ENCODE assay signal across 15 mouse cellular contexts in genomic region chr9:45795722-45796121, GRCm38 (mm10). TPM values are rescaled to one million over a fixed set of nuclear protein-coding genes. Genes with fewer than 3 reads are reported as not detected.
A peak's percentile ranks its signal among the peaks of the same experiment; 100 is the strongest.
DNase-seq lines count a peak whose midpoint lies in the region; ATAC-seq and TF ChIP-seq lines count a peak whose summit lies in the region.
"Had no signal": no experiment of that assay in that cellular context is flagged by ENCODE, and none has a peak within 500 bp of the region (broad histone marks: within the 10 kb centered on the region; RNA-seq: fewer than 3 reads in every experiment).

No protein-coding gene starts in this region.

- H3K4me1 ChIP-seq in limb, embryonic 15.5 days = peaks cover 23% of the 10 kb centered on the region
- peaks cover 18% of the 10 kb centered on the region for H3K4me1 ChIP-seq in limb, embryonic 10.5 days
- H3K4me1 ChIP-seq in embryonic facial prominence, embryonic 14.5 days (ENCODE audit: control insufficient read depth, insufficient read depth, low read length) = peaks cover 12% of the 10 kb centered on the region
- no peaks in the 10 kb centered on the region for H3K4me1 ChIP-seq in stomach, postnatal 0 days (replicated peaks; ENCODE audit: control insufficient read depth, insufficient read depth)
- H3K4me1 ChIP-seq in cerebellum, adult 2 months (ENCODE audit: control insufficient read depth, insufficient read depth, low read length) = peaks cover 28% of the 10 kb centered on the region
- H3K4me1 ChIP-seq: megakaryocyte, embryonic 14.5 days had no signal

- no peaks in the 10 kb centered on the region for H3K27me3 ChIP-seq in limb, embryonic 15.5 days
- no peaks in the 10 kb centered on the region for H3K27me3 ChIP-seq in limb, embryonic 10.5 days (ENCODE audit: low read depth, poor library complexity, severe bottlenecking)
- no peaks in the 10 kb centered on the region for H3K27me3 ChIP-seq in embryonic facial prominence, embryonic 14.5 days (replicated peaks; ENCODE audit: control insufficient read depth, insufficient read depth, low read length)
- H3K27me3 ChIP-seq in stomach, postnatal 0 days (ENCODE audit: control insufficient read depth, insufficient read depth, low read length) = no peaks in the 10 kb centered on the region
- no peaks in the 10 kb centered on the region for H3K27me3 ChIP-seq in cerebellum, adult 2 months (ENCODE audit: control insufficient read depth, insufficient read depth, low read length)
- H3K27me3 ChIP-seq: forebrain, embryonic 15.5 days; limb, embryonic 12.5 days; liver, embryonic 15.5 days had no signal

- no peak overlapping the region for H3K4me3 ChIP-seq in limb, embryonic 15.5 days
- no peak overlapping the region for H3K4me3 ChIP-seq in limb, embryonic 10.5 days
- H3K4me3 ChIP-seq in embryonic facial prominence, embryonic 14.5 days (ENCODE audit: low read depth, low read length) = no peak overlapping the region
- H3K4me3 ChIP-seq in stomach, postnatal 0 days (ENCODE audit: low read depth, low read length) = no peak overlapping the region
- H3K4me3 ChIP-seq in cerebellum, adult 2 months (replicated peaks; ENCODE audit: insufficient read depth, low read depth, low read length) = no peak overlapping the region
- H3K4me3 ChIP-seq: forebrain, embryonic 15.5 days; limb, embryonic 12.5 days; liver, embryonic 15.5 days; megakaryocyte, embryonic 14.5 days had no signal

- WGBS in limb, embryonic 15.5 days = 66% methylated on average over 5 of the region's 5 CpGs
- WGBS in limb, embryonic 10.5 days = 85% methylated on average over 5 of the region's 5 CpGs
- 83% methylated on average over 5 of the region's 5 CpGs for WGBS in embryonic facial prominence, embryonic 14.5 days
- 49% methylated on average over 5 of the region's 5 CpGs for WGBS in stomach, postnatal 0 days
- WGBS in cerebellum, adult 2 months = 63% methylated on average over 5 of the region's 5 CpGs

- no peak overlapping the region for H3K9ac ChIP-seq in limb, embryonic 15.5 days
- no peak overlapping the region for H3K9ac ChIP-seq in embryonic facial prominence, embryonic 14.5 days (ENCODE audit: low read depth, low read length)
- no peak overlapping the region for H3K9ac ChIP-seq in stomach, postnatal 0 days (ENCODE audit: low read length)
- H3K9ac ChIP-seq: forebrain, embryonic 15.5 days; limb, embryonic 12.5 days; liver, embryonic 15.5 days had no signal

- DNase-seq in limb, embryonic 10.5 days (ENCODE audit: low spot score) = no peak
- peak; percentile 77 for DNase-seq in embryonic facial prominence, embryonic 14.5 days (ENCODE audit: low spot score)
- peak; percentile 7 to 13 for DNase-seq in heart, postnatal 36 days
- DNase-seq in stomach, postnatal 0 days (ENCODE audit: low spot score) = no peak
- no peak for DNase-seq in kidney, adult 9 months
- DNase-seq in cerebellum, adult 2 months = no peak
- DNase-seq: kidney, adult 8-10 months; right cerebral cortex, postnatal 14 days had no signal

- intact Hi-C loops in heart, postnatal 36 days (cut with DNase I) = no loop called here

- TF ChIP-seq EP300 in stomach, postnatal 0 days (optimal IDR thresholded peaks at IDR 0.05) = no peak

- no peaks in the 10 kb centered on the region for H3K9me3 ChIP-seq in limb, embryonic 15.5 days
- no peaks in the 10 kb centered on the region for H3K9me3 ChIP-seq in limb, embryonic 10.5 days (replicated peaks)
- no peaks in the 10 kb centered on the region for H3K9me3 ChIP-seq in embryonic facial prominence, embryonic 14.5 days (ENCODE audit: control insufficient read depth, low read length)
- no peaks in the 10 kb centered on the region for H3K9me3 ChIP-seq in stomach, postnatal 0 days (ENCODE audit: control insufficient read depth, low read length)
- H3K9me3 ChIP-seq: forebrain, embryonic 15.5 days; limb, embryonic 12.5 days; liver, embryonic 15.5 days had no signal

- no peak overlapping the region for H3K4me2 ChIP-seq in limb, embryonic 15.5 days
- no peak overlapping the region for H3K4me2 ChIP-seq in embryonic facial prominence, embryonic 14.5 days (ENCODE audit: low read depth, low read length)
- no peak overlapping the region for H3K4me2 ChIP-seq in stomach, postnatal 0 days (replicated peaks; ENCODE audit: low read depth)
- H3K4me2 ChIP-seq: forebrain, embryonic 15.5 days; limb, embryonic 12.5 days; liver, embryonic 15.5 days had no signal

- TF ChIP-seq CTCF in stomach, postnatal 0 days (IDR thresholded peaks at IDR 0.05; ENCODE audit: low read depth) = no peak
- no peak for TF ChIP-seq CTCF in cerebellum, adult 2 months (IDR thresholded peaks at IDR 0.05; ENCODE audit: borderline replicate concordance, insufficient read depth, low read depth, low read length)

- no peak for ATAC-seq in limb, embryonic 15.5 days (ENCODE audit: insufficient number of reproducible peaks, low FRiP score, low TSS enrichment, low read depth)
- no peak for ATAC-seq in embryonic facial prominence, embryonic 14.5 days (ENCODE audit: low read depth)
- ATAC-seq in stomach, postnatal 0 days (ENCODE audit: low FRiP score, low TSS enrichment) = no peak
- ATAC-seq: activated CD4-positive, CD25-positive, alpha-beta regulatory T cell, adult 4 months; forebrain, embryonic 15.5 days; midbrain, embryonic 16.5 days had no signal

- peaks cover 34% of the 10 kb centered on the region for H3K36me3 ChIP-seq in limb, embryonic 15.5 days
- H3K36me3 ChIP-seq in limb, embryonic 10.5 days = peaks cover 43% of the 10 kb centered on the region
- H3K36me3 ChIP-seq in embryonic facial prominence, embryonic 14.5 days (ENCODE audit: control insufficient read depth, insufficient read depth, low read length) = peaks cover 10% of the 10 kb centered on the region
- peaks cover 4% of the 10 kb centered on the region; the same call in 1 of the 2 replicates for H3K36me3 ChIP-seq in stomach, postnatal 0 days (ENCODE audit: control insufficient read depth, insufficient read depth, low read length)
- H3K36me3 ChIP-seq: liver, embryonic 15.5 days had no signal

- H3K27ac ChIP-seq in limb, embryonic 15.5 days = peak overlapping the region; percentile 61
- no peak overlapping the region for H3K27ac ChIP-seq in limb, embryonic 10.5 days
- peak overlapping the region; percentile 42; the same call in 1 of the 2 replicates for H3K27ac ChIP-seq in embryonic facial prominence, embryonic 14.5 days (replicated peaks; ENCODE audit: low read depth, low read length)
- 0 out of 2 replicates have a peak overlapping the region, but pooled peaks have one; percentile 9 for H3K27ac ChIP-seq in stomach, postnatal 0 days (replicated peaks)
- no peak overlapping the region for H3K27ac ChIP-seq in cerebellum, adult 2 months (ENCODE audit: insufficient read depth, low read length)
- H3K27ac ChIP-seq: forebrain, embryonic 15.5 days; limb, embryonic 12.5 days; liver, embryonic 15.5 days had no signal

- no peak for TF ChIP-seq POLR2A in cerebellum, adult 2 months (IDR thresholded peaks at IDR 0.05; ENCODE audit: borderline replicate concordance, insufficient read depth, low read length)

RNA-seq across cellular contexts. Expression of gene Cep164, which starts 32.8 kb away (rescaled TPM):
- polyA plus RNA-seq in limb, embryonic 15.5 days (2015; fragmentation: Nextera tagmentation; extraction: Ambion mirVana) = 28.8 and 30.3 TPM in 2 replicates
- polyA plus RNA-seq in limb, embryonic 10.5 days (2016; fragmentation: Nextera tagmentation; extraction: Ambion mirVana) = 22.0 and 24.1 TPM in 2 replicates
- 26.2 and 27.6 TPM in 2 replicates for polyA plus RNA-seq in embryonic facial prominence, embryonic 14.5 days (2014; fragmentation: Nextera tagmentation; extraction: Ambion mirVana)
- 1 to 10 TPM; 6.8 to 7.6 TPM for total RNA-seq in heart, postnatal 36 days (2021)
- polyA plus RNA-seq in stomach, postnatal 0 days (2015; fragmentation: Nextera tagmentation; extraction: Ambion mirVana) = 12.9 TPM in 2 replicates
- polyA plus RNA-seq in cerebellum, adult 2 months (2012; rRNA removed) = 30.5 and 32.5 TPM in 2 replicates

RNA-seq across cellular contexts. Expression of gene Bace1, which starts 42.7 kb away (rescaled TPM):
- polyA plus RNA-seq in limb, embryonic 15.5 days (2015; fragmentation: Nextera tagmentation; extraction: Ambion mirVana) = 37.2 and 41.8 TPM in 2 replicates
- polyA plus RNA-seq in limb, embryonic 10.5 days (2016; fragmentation: Nextera tagmentation; extraction: Ambion mirVana) = 20.3 and 22.1 TPM in 2 replicates
- polyA plus RNA-seq in embryonic facial prominence, embryonic 14.5 days (2014; fragmentation: Nextera tagmentation; extraction: Ambion mirVana) = 40.6 and 41.3 TPM in 2 replicates
- 10 to 100 TPM; 27.8 to 32.0 TPM for total RNA-seq in heart, postnatal 36 days (2021)
- 12.8 and 13.3 TPM in 2 replicates for polyA plus RNA-seq in stomach, postnatal 0 days (2015; fragmentation: Nextera tagmentation; extraction: Ambion mirVana)
- polyA plus RNA-seq in cerebellum, adult 2 months (2012; rRNA removed) = 68.2 and 76.7 TPM in 2 replicates

Comparison
In these comparisons a context has a peak if more than half of its experiments do, and no peak if none do; other contexts are left out.
1. H3K27ac ChIP-seq: peak in limb, embryonic 15.5 days (single experiment), embryonic facial prominence, embryonic 14.5 days (single experiment) and stomach, postnatal 0 days (single experiment); none in limb, embryonic 10.5 days (single experiment) and cerebellum, adult 2 months (single experiment).
2. DNase-seq: peak in embryonic facial prominence, embryonic 14.5 days (single experiment) and heart, postnatal 36 days (2 of 2); none in limb, embryonic 10.5 days (single experiment), stomach, postnatal 0 days (single experiment), kidney, adult 9 months (single experiment) and cerebellum, adult 2 months (0 of 2).